Mouse (Mus musculus) erythroblast, embryonic 14.5 days (primary cell): ENCODE results near the gene Naa30.

Source experiments
- GATA1 ChIP-seq: IDR thresholded peaks from 2 replicates; pipeline ENCODE4 v1.6.1; 2012; ENCODE audit warnings: low read length, inconsistent platforms, mixed read lengths
- TAL1 ChIP-seq: IDR thresholded peaks from 3 replicates; pipeline ENCODE4 v1.6.1; 2012; ENCODE audit warnings: low read length, inconsistent platforms, mixed read lengths

DNA sequence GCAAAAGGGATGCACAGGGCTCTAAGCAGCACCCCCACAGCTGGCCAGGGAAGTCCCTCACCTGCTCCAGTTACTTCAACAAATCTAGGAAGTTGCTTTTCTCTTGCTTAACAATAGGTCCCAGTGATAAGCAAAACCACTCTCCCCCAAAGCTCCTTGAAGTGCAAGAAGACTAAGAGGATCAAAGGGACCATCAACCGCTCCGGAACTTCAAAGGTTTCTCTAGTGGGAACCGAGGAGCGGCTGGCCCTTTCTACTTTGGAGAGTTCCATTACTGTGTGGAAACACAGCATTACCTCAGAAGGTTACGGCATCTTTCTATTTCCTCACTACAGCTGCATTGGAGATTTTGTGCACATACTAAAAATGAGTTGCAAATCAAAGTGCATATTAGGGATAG lies 16.5 kb upstream of the Naa30 start:
- no peak for TF ChIP-seq GATA1
- TF ChIP-seq TAL1, result no peak
